Mouse (Mus musculus): ENCODE data around the gene Olfr2. TPM values are rescaled to one million over a fixed set of nuclear protein-coding genes. Genes with fewer than 3 reads are reported as not detected.
"Not testable (repeated sequence)": the region's sequence is repeated elsewhere in the genome, so short reads cannot be mapped to it uniquely, and the experiment has no call there.

The Olfr2 gene
- total RNA-seq (2021), result not detected

- intact Hi-C loops (cut with DNase I), result no loop called here
- no peak for DNase-seq
Observed at GRCm38 (mm10) chr7:107005972-107006371, at the start of gene Olfr2. Gene Olfr2 (minus strand): TSS chr7:107006072.

- no peak for DNase-seq
- intact Hi-C loops (cut with DNase I), result no loop called here
Observed at GRCm38 (mm10) chr7:107047578-107047977, 41.7 kb upstream of the Olfr2 start.

- intact Hi-C loops (cut with DNase I), result no loop called here
- peak; percentile 11 to 20 for DNase-seq
Observed at GRCm38 (mm10) chr7:107045833-107046232, 40.0 kb upstream of the Olfr2 start.

- intact Hi-C loops (cut with DNase I), result loop anchor here (5.0 kb wide), 1 partner anchor 1227 kb away; no protein-coding TSS in a partner anchor
- DNase-seq, result no peak
Observed at GRCm38 (mm10) chr7:107044407-107044806, 38.5 kb upstream of the Olfr2 start.

- no peak for DNase-seq
- intact Hi-C loops (cut with DNase I), result loop anchor here (5.0 kb wide), 1 partner anchor 1226 kb away; no protein-coding TSS in a partner anchor
Observed at GRCm38 (mm10) chr7:107043136-107043535, 37.3 kb upstream of the Olfr2 start.

GRCm38 (mm10) chr7:107039934-107040563 is 34.2 kb upstream of the Olfr2 start:
- intact Hi-C loops (cut with DNase I), result loop anchor here (5.0 kb wide), 1 partner anchor 1223 kb away; no protein-coding TSS in a partner anchor
- no peak for DNase-seq

- intact Hi-C loops (cut with DNase I), result no loop called here
- DNase-seq, result no peak
Observed at GRCm38 (mm10) chr7:107030874-107031273, 25.0 kb upstream of the Olfr2 start, which contains the start of gene Olfr713. Gene Olfr713 (plus strand): TSS chr7:107031174.

- no peak for DNase-seq
- intact Hi-C loops (cut with DNase I), result no loop called here
Observed at GRCm38 (mm10) chr7:107004169-107004568, 1.7 kb downstream of the Olfr2 start.

GRCm38 (mm10) chr7:107000798-107001197 is 5.1 kb downstream of the Olfr2 start:
- intact Hi-C loops (cut with DNase I), result no loop called here

GRCm38 (mm10) chr7:106985236-106985635 is 20.6 kb downstream of the Olfr2 start:
- intact Hi-C loops (cut with DNase I), result no loop called here
- no peak for DNase-seq

More at GRCm38 (mm10) chr7:107000798-107001197, 5.1 kb downstream of the Olfr2 start:
- no peak for DNase-seq

GRCm38 (mm10) chr7:106975353-106975752 is 30.5 kb downstream of the Olfr2 start, which contains the start of gene Olfr711:
Gene Olfr711 (minus strand): TSS chr7:106975453.
- no peak for DNase-seq
- intact Hi-C loops (cut with DNase I), result no loop called here

GRCm38 (mm10) chr7:106967503-106967902 is 38.4 kb downstream of the Olfr2 start:
- intact Hi-C loops (cut with DNase I); DNase-seq: not testable (repeated sequence)

GRCm38 (mm10) chr7:106963837-106964236 is 42.0 kb downstream of the Olfr2 start, which contains the start of gene Olfr6:
Gene Olfr6 (minus strand): TSS chr7:106963937.
- intact Hi-C loops (cut with DNase I), result no loop called here
- DNase-seq, result no peak

GRCm38 (mm10) chr7:106948212-106948611 is 57.7 kb downstream of the Olfr2 start, which contains the start of gene Olfr710:
Gene Olfr710 (minus strand): TSS chr7:106948312.
- no peak for DNase-seq
- intact Hi-C loops (cut with DNase I), result no loop called here

Other genes with a start within 250 kb of the Olfr2 start
- not detected for gene Olfr699, start 212.9 kb downstream of the Olfr2 start, total RNA-seq (2021)
- not detected for gene Olfr700, start 197.2 kb downstream of the Olfr2 start, total RNA-seq (2021)
- not detected for gene Olfr701, start 191.9 kb downstream of the Olfr2 start, total RNA-seq (2021)
- gene Olfr702, start 172.2 kb downstream of the Olfr2 start, total RNA-seq (2021), result not detected
- gene Olfr703, start 162.7 kb downstream of the Olfr2 start, total RNA-seq (2021), result not detected
- gene Olfr704, start 142.9 kb downstream of the Olfr2 start, total RNA-seq (2021), result not detected
- not detected for gene Olfr705, start 129.2 kb downstream of the Olfr2 start, total RNA-seq (2021)
- gene Olfr706, start 117.9 kb downstream of the Olfr2 start, total RNA-seq (2021), result not detected
- not detected for gene Olfr707, start 104.8 kb downstream of the Olfr2 start, total RNA-seq (2021)
- gene Olfr1532-ps1, start 98.1 kb downstream of the Olfr2 start, total RNA-seq (2021), result not detected
- not detected for gene Olfr709-ps1, start 73.9 kb downstream of the Olfr2 start, total RNA-seq (2021)
- not detected for gene Olfr710, start 57.8 kb downstream of the Olfr2 start, total RNA-seq (2021)
- not detected for gene Olfr6, start 42.1 kb downstream of the Olfr2 start, total RNA-seq (2021)
- not detected for gene Olfr711, start 30.6 kb downstream of the Olfr2 start, total RNA-seq (2021)
- not detected for gene Olfr713, start 25.1 kb upstream of the Olfr2 start, total RNA-seq (2021)
- gene Olfr714, start 64.9 kb upstream of the Olfr2 start, total RNA-seq (2021), result not detected
- not detected for gene Olfr17, start 87.1 kb upstream of the Olfr2 start, total RNA-seq (2021)
- gene Olfr715b, start 104.3 kb upstream of the Olfr2 start, total RNA-seq (2021), result not detected
- gene Olfr715, start 125.0 kb upstream of the Olfr2 start, total RNA-seq (2021), result not detected
- not detected for gene Olfr716, start 132.3 kb upstream of the Olfr2 start, total RNA-seq (2021)
- not detected for gene Nlrp14, start 160.9 kb upstream of the Olfr2 start, total RNA-seq (2021)
- not detected for gene Rbmxl2, start 203.4 kb upstream of the Olfr2 start, total RNA-seq (2021)

Measured in heart, postnatal 36 days (tissue).